Mouse (Mus musculus) hematopoietic stem cell, adult 5-6 weeks (primary cell): ENCODE results near the gene Strap. TPM values are rescaled to one million over a fixed set of nuclear protein-coding genes. Genes with fewer than 3 reads are reported as not detected.

Experiments used
- ATAC-seq, 2 experiments: fragments of 125-278 bp in 1 of 2; replicated peaks in 1 of 2; 2 replicates each; pipeline ENCODE4 v1.8.0; 2016 to 2017; ENCODE audit warnings: inconsistent platforms in 2 of 2, mild to moderate bottlenecking in 2 of 2, moderate number of reproducible peaks in 2 of 2, low read depth in 1 of 2, moderate TSS enrichment in 1 of 2; ENCODE audit not compliant: low FRiP score in 2 of 2, poor library complexity in 2 of 2, severe bottlenecking in 2 of 2, insufficient read depth in 1 of 2, low TSS enrichment in 1 of 2
- total RNA-seq: library from RNA; stranded (forward); fragments of 172-1452, 232-1000 nt; gene quantifications from 2 replicates; pipeline ENCODE4 v1.2.3, GENCODE M21; 2017

Gene Strap
- total RNA-seq, 1 experiment from 2014 or later = 259 TPM

- ATAC-seq = no peak
These were observed 26.1 kb downstream of the Strap start for GRCm38 (mm10) chr6:137760966-137761365.

- ATAC-seq = no peak; a peak in 2 of 4 replicates
These were observed 29.8 kb downstream of the Strap start for GRCm38 (mm10) chr6:137764572-137765210.

- no peak for ATAC-seq
These were observed 31.3 kb downstream of the Strap start for GRCm38 (mm10) chr6:137766177-137766576.

- no peak for ATAC-seq
These were observed 36.9 kb downstream of the Strap start for GRCm38 (mm10) chr6:137771621-137772250.

GRCm38 (mm10) chr6:137772918-137773636, 38.2 kb downstream of the Strap start:
- ATAC-seq = no peak

GRCm38 (mm10) chr6:137773637-137774028, 38.8 kb downstream of the Strap start:
- ATAC-seq = no peak

- no peak for ATAC-seq
These were observed 39.3 kb downstream of the Strap start for GRCm38 (mm10) chr6:137774166-137774565.

- ATAC-seq = no peak
These were observed 40.3 kb downstream of the Strap start for GRCm38 (mm10) chr6:137775159-137775558.

GRCm38 (mm10) chr6:137776981-137777380, 42.1 kb downstream of the Strap start:
- no peak for ATAC-seq

GRCm38 (mm10) chr6:137783899-137784637, 49.2 kb downstream of the Strap start:
- ATAC-seq = no peak

GRCm38 (mm10) chr6:137788976-137789590, 54.2 kb downstream of the Strap start:
- peak; percentile 59 to 64 for ATAC-seq

- no peak for ATAC-seq
These were observed 54.8 kb downstream of the Strap start for GRCm38 (mm10) chr6:137789658-137790057.

GRCm38 (mm10) chr6:137795494-137795893, 60.6 kb downstream of the Strap start:
- ATAC-seq = peak; percentile 83 to 89

- ATAC-seq = no peak
These were observed 62.0 kb downstream of the Strap start for GRCm38 (mm10) chr6:137796596-137797567.

- no peak for ATAC-seq
These were observed 64.4 kb downstream of the Strap start for GRCm38 (mm10) chr6:137799253-137799652.
